Mouse (Mus musculus) forebrain, embryonic 15.5 days (tissue): ENCODE results near the gene Nxpe4. TPM values are rescaled to one million over a fixed set of nuclear protein-coding genes. Genes with fewer than 3 reads are reported as not detected.

Experiments used
- ATAC-seq: fragments of 200-750 bp; cut with Nextera tagmentation; replicated peaks from 2 replicates; pipeline ENCODE4 v1.8.0; 2017; ENCODE audit warnings: mild to moderate bottlenecking, moderate TSS enrichment, moderate library complexity
- H3K27ac ChIP-seq: fragments of 300-500 bp; sonication (generic); replicated peaks from 2 replicates; pipeline ENCODE4 v1.5.1; 2015; ENCODE audit warnings: mild to moderate bottlenecking, inconsistent platforms
- H3K27me3 ChIP-seq: fragments of 300-500 bp; sonication (generic); 2 replicates; pipeline ENCODE4 v1.6.1; 2015; ENCODE audit warnings: inconsistent platforms
- H3K36me3 ChIP-seq: fragments of 300-500 bp; sonication (generic); 2 replicates; pipeline ENCODE4 v1.6.1; 2015; ENCODE audit warnings: mild to moderate bottlenecking, inconsistent platforms
- H3K4me1 ChIP-seq: fragments of 300-500 bp; sonication (generic); 2 replicates; pipeline ENCODE4 v1.6.1; 2015; ENCODE audit warnings: inconsistent platforms
- H3K4me2 ChIP-seq: fragments of 300-500 bp; sonication (generic); replicated peaks from 2 replicates; pipeline ENCODE4 v1.6.1; 2015; ENCODE audit warnings: mild to moderate bottlenecking, inconsistent platforms
- H3K4me3 ChIP-seq: fragments of 300-500 bp; sonication (generic); 2 replicates; pipeline ENCODE4 v1.5.1; 2015; ENCODE audit warnings: mild to moderate bottlenecking, inconsistent platforms
- H3K9ac ChIP-seq: fragments of 300-500 bp; sonication (generic); replicated peaks from 2 replicates; pipeline ENCODE4 v1.6.1; 2015; ENCODE audit warnings: mild to moderate bottlenecking, inconsistent platforms
- H3K9me3 ChIP-seq: fragments of 300-500 bp; sonication (generic); 2 replicates; pipeline ENCODE4 v1.6.1; 2016; ENCODE audit warnings: inconsistent platforms
- WGBS: fragments of 180-500 bp; shearing (Covaris S2); methylation state at CpG from one replicate; pipeline ENCODE4 v1.1.7; 2015; ENCODE audit warnings: mixed read lengths; 5-methylcytosine and 5-hydroxymethylcytosine counted together
- polyA plus RNA-seq: library from polyadenylated mRNA; unstranded; fragments of >200 nt; fragmentation: Nextera tagmentation; extraction: Ambion mirVana; gene quantifications from 2 replicates; pipeline ENCODE4 v1.2.1, GENCODE M21; 2015

The Nxpe4 gene
- polyA plus RNA-seq, 1 experiment from 2014 or later: 7.1 TPM

GRCm38 (mm10) chr9:48188854-48189253 lies 27.0 kb downstream of the Nxpe4 start:
- Histone ChIP-seq H3K27me3 (no peaks in the 10 kb centered on the region), H3K9me3 (no peaks in the 10 kb centered on the region), H3K27ac (no peak overlapping the region), H3K9ac (no peak overlapping the region), H3K4me1 (peaks cover 3% of the 10 kb centered on the region; the same call in 1 of the 2 replicates), H3K4me3 (no peak overlapping the region), H3K4me2 (no peak overlapping the region), H3K36me3 (no peaks in the 10 kb centered on the region)
- ATAC-seq: no peak
- WGBS: 78% methylated on average over 6 of the region's 6 CpGs

- ATAC-seq: 0 out of 2 replicates have a peak, but pooled peaks have one; percentile 13
- H3K9me3 ChIP-seq: no peaks in the 10 kb centered on the region
- 0 out of 2 replicates have a peak overlapping the region, but pooled peaks have one; percentile 12 for H3K4me2 ChIP-seq
- no peaks in the 10 kb centered on the region for H3K36me3 ChIP-seq
- no peak overlapping the region for H3K4me3 ChIP-seq
- no peak overlapping the region for H3K9ac ChIP-seq
- H3K27me3 ChIP-seq: no peaks in the 10 kb centered on the region
- H3K4me1 ChIP-seq: peaks cover 13% of the 10 kb centered on the region
- 11% methylated on average over 12 of the region's 12 CpGs for WGBS
- peak overlapping the region; percentile 50 for H3K27ac ChIP-seq
These were observed 35.6 kb downstream of the Nxpe4 start for GRCm38 (mm10) chr9:48197458-48197884.

- Histone ChIP-seq H3K36me3 (no peaks in the 10 kb centered on the region), H3K4me1 (peaks cover 9% of the 10 kb centered on the region), H3K27me3 (no peaks in the 10 kb centered on the region), H3K4me2 (no peak overlapping the region), H3K9ac (no peak overlapping the region), H3K9me3 (no peaks in the 10 kb centered on the region), H3K4me3 (no peak overlapping the region), H3K27ac (no peak overlapping the region)
- 95% methylated on average over 6 of the region's 6 CpGs for WGBS
- ATAC-seq: no peak
These were observed 49.1 kb downstream of the Nxpe4 start for GRCm38 (mm10) chr9:48210970-48211369.

- no peak overlapping the region for H3K4me3 ChIP-seq
- H3K9ac ChIP-seq: no peak overlapping the region
- H3K4me1 ChIP-seq: peaks cover 18% of the 10 kb centered on the region
- 93% methylated on average over 5 of the region's 5 CpGs for WGBS
- H3K27me3 ChIP-seq: no peaks in the 10 kb centered on the region
- H3K36me3 ChIP-seq: no peaks in the 10 kb centered on the region
- H3K9me3 ChIP-seq: no peaks in the 10 kb centered on the region
- no peak overlapping the region for H3K4me2 ChIP-seq
- H3K27ac ChIP-seq: no peak overlapping the region
- no peak for ATAC-seq
These were observed 50.1 kb downstream of the Nxpe4 start for GRCm38 (mm10) chr9:48211912-48212311.

GRCm38 (mm10) chr9:48214751-48215150 lies 52.9 kb downstream of the Nxpe4 start:
- peak; percentile 71 for ATAC-seq
- H3K4me2 ChIP-seq: no peak overlapping the region

GRCm38 (mm10) chr9:48216091-48217001 lies 54.5 kb downstream of the Nxpe4 start:
- H3K9me3 ChIP-seq: no peaks in the 10 kb centered on the region
- no peak overlapping the region for H3K4me2 ChIP-seq
- no peak overlapping the region for H3K4me3 ChIP-seq
- no peak overlapping the region for H3K9ac ChIP-seq
- H3K27me3 ChIP-seq: no peaks in the 10 kb centered on the region
- no peaks in the 10 kb centered on the region for H3K36me3 ChIP-seq
- H3K4me1 ChIP-seq: peaks cover 19% of the 10 kb centered on the region
- WGBS: 62% methylated on average over 13 of the region's 13 CpGs
- H3K27ac ChIP-seq: peak overlapping the region; percentile 82
- peak; percentile 61 for ATAC-seq

More at GRCm38 (mm10) chr9:48214751-48215150, 52.9 kb downstream of the Nxpe4 start:
- H3K9me3 ChIP-seq: no peaks in the 10 kb centered on the region
- H3K4me1 ChIP-seq: peaks cover 19% of the 10 kb centered on the region
- H3K27me3 ChIP-seq: no peaks in the 10 kb centered on the region
- H3K27ac ChIP-seq: peak overlapping the region; percentile 77
- H3K9ac ChIP-seq: no peak overlapping the region
- H3K36me3 ChIP-seq: no peaks in the 10 kb centered on the region
- WGBS: 61% methylated on average over 9 of the region's 9 CpGs
- H3K4me3 ChIP-seq: no peak overlapping the region

GRCm38 (mm10) chr9:48230706-48231105 lies 68.9 kb downstream of the Nxpe4 start:
- 83% methylated on average over 3 of the region's 3 CpGs for WGBS

GRCm38 (mm10) chr9:48236455-48236854 lies 74.6 kb downstream of the Nxpe4 start:
- H3K36me3 ChIP-seq: no peaks in the 10 kb centered on the region
- no peak overlapping the region for H3K27ac ChIP-seq
- no peak for ATAC-seq
- no peaks in the 10 kb centered on the region for H3K9me3 ChIP-seq
- WGBS: 69% methylated on average over 6 of the region's 6 CpGs
- H3K9ac ChIP-seq: no peak overlapping the region
- no peaks in the 10 kb centered on the region for H3K4me1 ChIP-seq
- H3K4me3 ChIP-seq: no peak overlapping the region
- no peaks in the 10 kb centered on the region for H3K27me3 ChIP-seq
- no peak overlapping the region for H3K4me2 ChIP-seq

More at GRCm38 (mm10) chr9:48230706-48231105, 68.9 kb downstream of the Nxpe4 start:
- Histone ChIP-seq H3K9me3 (no peaks in the 10 kb centered on the region), H3K4me2 (no peak overlapping the region), H3K4me3 (no peak overlapping the region), H3K36me3 (no peaks in the 10 kb centered on the region), H3K27ac (no peak overlapping the region), H3K27me3 (no peaks in the 10 kb centered on the region), H3K4me1 (no peaks in the 10 kb centered on the region), H3K9ac (no peak overlapping the region)
- no peak for ATAC-seq

GRCm38 (mm10) chr9:48238153-48238755 lies 76.4 kb downstream of the Nxpe4 start:
- Histone ChIP-seq H3K4me1 (no peaks in the 10 kb centered on the region), H3K9ac (no peak overlapping the region), H3K27me3 (no peaks in the 10 kb centered on the region), H3K36me3 (no peaks in the 10 kb centered on the region), H3K4me3 (no peak overlapping the region), H3K9me3 (no peaks in the 10 kb centered on the region), H3K27ac (no peak overlapping the region), H3K4me2 (no peak overlapping the region)
- 87% methylated on average over 9 of the region's 9 CpGs for WGBS
- ATAC-seq: no peak

GRCm38 (mm10) chr9:48239461-48239860 lies 77.6 kb downstream of the Nxpe4 start:
- WGBS: 95% methylated on average over 5 of the region's 5 CpGs
- Histone ChIP-seq H3K36me3 (no peaks in the 10 kb centered on the region), H3K9ac (no peak overlapping the region), H3K4me2 (no peak overlapping the region), H3K9me3 (no peaks in the 10 kb centered on the region), H3K27me3 (no peaks in the 10 kb centered on the region), H3K4me1 (no peaks in the 10 kb centered on the region), H3K4me3 (no peak overlapping the region), H3K27ac (no peak overlapping the region)
- ATAC-seq: no peak

- Histone ChIP-seq H3K36me3 (no peaks in the 10 kb centered on the region), H3K27ac (no peak overlapping the region), H3K9me3 (no peaks in the 10 kb centered on the region), H3K4me2 (no peak overlapping the region), H3K4me3 (no peak overlapping the region), H3K4me1 (peaks cover 3% of the 10 kb centered on the region; the same call in 1 of the 2 replicates), H3K9ac (no peak overlapping the region), H3K27me3 (no peaks in the 10 kb centered on the region)
- no peak for ATAC-seq
- WGBS: 41% methylated on average over 5 of the region's 5 CpGs
These were observed 78.6 kb downstream of the Nxpe4 start for GRCm38 (mm10) chr9:48240431-48240830.

GRCm38 (mm10) chr9:48241791-48242190 lies 80.0 kb downstream of the Nxpe4 start:
- peaks cover 7% of the 10 kb centered on the region; the same call in 1 of the 2 replicates for H3K4me1 ChIP-seq
- H3K9me3 ChIP-seq: no peaks in the 10 kb centered on the region
- no peak overlapping the region for H3K9ac ChIP-seq
- no peak overlapping the region for H3K4me2 ChIP-seq
- H3K27me3 ChIP-seq: no peaks in the 10 kb centered on the region
- no peak overlapping the region for H3K27ac ChIP-seq
- no peak overlapping the region for H3K4me3 ChIP-seq
- no peaks in the 10 kb centered on the region for H3K36me3 ChIP-seq
- 84% methylated on average over 1 of the region's 1 CpGs for WGBS
- ATAC-seq: no peak
